Mouse (Mus musculus) limb, embryonic 15.5 days (tissue): ENCODE measurements at regions not wholly inside any gene's neighbourhood (a gene's known extent, or its start where the extent isn't known, plus 50 kb on each side); places are given as distances from the start of the nearest gene placed in this dataset.

Experiments used
- ATAC-seq: fragments of 200-750 bp; cut with Nextera tagmentation; 2 replicates; pipeline ENCODE4 v1.8.0; 2017; ENCODE audit warnings: low read depth, moderate TSS enrichment; ENCODE audit not compliant: insufficient number of reproducible peaks, low FRiP score, low TSS enrichment
- H3K27ac ChIP-seq: fragments of 300-500 bp; sonication (generic); 2 replicates; pipeline ENCODE4 v1.5.1; 2015; ENCODE audit warnings: moderate library complexity, mild to moderate bottlenecking, inconsistent platforms
- H3K27me3 ChIP-seq: fragments of 300-500 bp; sonication (generic); 2 replicates; pipeline ENCODE4 v1.6.1; 2015; ENCODE audit warnings: inconsistent platforms
- H3K36me3 ChIP-seq: fragments of 300-500 bp; sonication (generic); 2 replicates; pipeline ENCODE4 v1.6.1; 2015; ENCODE audit warnings: inconsistent platforms
- H3K4me1 ChIP-seq: fragments of 300-500 bp; sonication (generic); 2 replicates; pipeline ENCODE4 v1.6.1; 2015; ENCODE audit warnings: inconsistent platforms
- H3K4me2 ChIP-seq: fragments of 300-500 bp; sonication (generic); 2 replicates; pipeline ENCODE4 v1.6.1; 2015; ENCODE audit warnings: mild to moderate bottlenecking, inconsistent platforms
- H3K4me3 ChIP-seq: fragments of 300-500 bp; sonication (generic); 2 replicates; pipeline ENCODE4 v1.5.1; 2015; ENCODE audit warnings: mild to moderate bottlenecking, inconsistent platforms
- H3K9ac ChIP-seq: fragments of 300-500 bp; sonication (generic); 2 replicates; pipeline ENCODE4 v1.6.1; 2015; ENCODE audit warnings: inconsistent platforms
- H3K9me3 ChIP-seq: fragments of 300-500 bp; sonication (generic); 2 replicates; pipeline ENCODE4 v1.6.1; 2016; ENCODE audit warnings: inconsistent platforms
- WGBS: fragments of 180-500 bp; shearing (Covaris S2); methylation state at CpG from one replicate; pipeline ENCODE4 v1.1.7; 2015; 5-methylcytosine and 5-hydroxymethylcytosine counted together

DNA sequence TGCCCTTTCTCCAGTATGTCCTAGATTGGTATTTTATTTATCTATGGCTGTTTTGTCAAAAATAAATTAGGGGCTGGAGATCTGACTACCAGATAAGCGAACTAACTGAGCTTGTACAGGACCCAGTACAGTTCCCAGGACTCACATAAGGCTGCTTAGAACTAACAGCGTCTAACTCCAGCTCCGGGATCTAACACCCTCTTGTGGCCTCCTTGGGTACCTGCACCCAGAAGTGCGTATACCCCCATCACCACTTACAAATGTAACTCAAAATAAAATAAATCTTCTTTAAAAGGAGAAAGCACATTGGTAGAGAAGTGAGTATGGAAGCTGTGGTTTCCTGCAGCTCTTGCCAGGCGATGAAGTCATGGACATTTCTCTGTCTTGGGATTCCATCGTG, 82.9 kb downstream of the Gm4791 start:
- Histone ChIP-seq H3K4me1 (no peaks in the 10 kb centered on the region; the same call in 1 of the 2 replicates), H3K27me3 (no peaks in the 10 kb centered on the region), H3K27ac (no peak overlapping the region), H3K9ac (no peak overlapping the region), H3K9me3 (no peaks in the 10 kb centered on the region), H3K4me3 (no peak overlapping the region), H3K36me3 (no peaks in the 10 kb centered on the region), H3K4me2 (no peak overlapping the region)
- ATAC-seq: no peak
- 93% methylated on average over 6 of the region's 6 CpGs for WGBS

DNA sequence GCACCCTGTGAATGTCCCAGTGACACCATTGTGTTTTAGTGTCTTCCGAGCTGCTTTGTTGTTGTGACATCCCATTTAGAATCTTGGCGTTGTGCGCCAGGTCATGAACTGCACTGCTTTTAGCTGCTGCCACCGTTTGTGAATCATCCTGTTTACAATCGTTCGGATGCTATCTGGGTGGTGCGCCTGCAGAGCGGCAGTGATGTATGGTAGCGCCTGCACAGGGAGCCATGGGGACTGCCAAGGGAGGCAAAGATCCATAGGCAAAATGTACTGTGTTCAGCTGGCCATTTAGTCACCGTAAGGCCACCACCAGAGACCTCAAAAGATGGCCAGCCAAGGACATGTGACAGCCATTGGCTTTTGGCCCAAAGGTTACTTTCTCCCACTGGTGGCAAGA, 93.3 kb downstream of the Gm4791 start:
- Histone ChIP-seq H3K27me3 (0 out of 2 replicates have a peak, but pooled peaks cover 5% of the 10 kb centered on the region), H3K4me3 (no peak overlapping the region), H3K36me3 (no peaks in the 10 kb centered on the region), H3K9ac (no peak overlapping the region), H3K9me3 (no peaks in the 10 kb centered on the region), H3K27ac (no peak overlapping the region), H3K4me1 (no peaks in the 10 kb centered on the region), H3K4me2 (no peak overlapping the region)
- 67% methylated on average over 10 of the region's 10 CpGs for WGBS
- ATAC-seq: no peak

- Histone ChIP-seq H3K4me2 (no peak overlapping the region), H3K36me3 (no peaks in the 10 kb centered on the region), H3K27me3 (peaks cover 5% of the 10 kb centered on the region; the same call in 1 of the 2 replicates), H3K9ac (no peak overlapping the region), H3K4me1 (no peaks in the 10 kb centered on the region), H3K9me3 (no peaks in the 10 kb centered on the region), H3K4me3 (no peak overlapping the region), H3K27ac (no peak overlapping the region)
- 91% methylated on average over 4 of the region's 4 CpGs for WGBS
- no peak for ATAC-seq
Observed at GRCm38 (mm10) chr9:47095656-47096055, 97.1 kb downstream of the Gm4791 start.

DNA sequence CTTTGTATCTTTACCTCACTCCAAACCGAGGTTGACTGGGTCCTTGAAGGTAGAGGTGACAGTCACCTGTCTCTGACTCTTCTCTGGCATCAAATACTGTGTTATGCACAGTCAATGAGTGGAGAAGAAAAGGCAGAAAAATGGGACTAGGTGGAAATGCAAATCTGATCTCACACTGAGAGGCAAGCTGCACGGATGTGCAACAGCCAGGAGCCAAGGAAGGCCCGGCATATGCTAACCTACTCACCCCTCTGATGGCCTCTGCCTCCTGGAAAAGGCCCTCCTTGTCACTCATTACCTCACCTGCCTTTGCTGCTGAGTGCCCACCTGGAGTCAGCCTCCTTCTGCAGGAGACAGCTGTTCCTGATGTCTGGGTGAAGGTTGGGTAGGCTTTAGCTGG, 104.8 kb downstream of the Gm4791 start:
- H3K36me3 ChIP-seq: no peaks in the 10 kb centered on the region
- no peaks in the 10 kb centered on the region for H3K9me3 ChIP-seq
- WGBS: 77% methylated on average over 3 of the region's 3 CpGs
- no peak overlapping the region for H3K4me3 ChIP-seq
- ATAC-seq: no peak
- H3K9ac ChIP-seq: no peak overlapping the region
- H3K4me1 ChIP-seq: no peaks in the 10 kb centered on the region
- no peak overlapping the region for H3K27ac ChIP-seq
- no peaks in the 10 kb centered on the region; the same call in 1 of the 2 replicates for H3K27me3 ChIP-seq
- H3K4me2 ChIP-seq: no peak overlapping the region

DNA sequence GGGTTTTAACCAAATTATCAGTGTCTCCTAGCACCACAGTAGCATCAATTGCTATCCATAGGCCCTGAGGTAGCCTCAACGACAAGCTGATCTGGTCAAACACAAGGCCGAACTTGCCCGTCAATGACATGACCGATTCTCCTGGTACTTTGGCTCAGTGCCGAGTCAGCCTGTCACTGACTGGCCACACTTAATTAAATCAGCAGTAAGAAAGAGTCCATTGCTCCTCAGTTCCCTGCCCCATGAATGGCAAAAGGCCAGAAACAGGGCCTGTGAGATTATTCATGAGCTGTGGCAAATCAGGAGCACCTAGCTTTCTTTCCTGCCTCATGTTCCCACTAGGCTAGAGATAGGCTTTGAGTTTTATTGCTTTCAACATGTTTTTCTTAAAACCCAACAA, 105.4 kb downstream of the Gm4791 start:
- no peak overlapping the region for H3K27ac ChIP-seq
- no peaks in the 10 kb centered on the region for H3K4me1 ChIP-seq
- ATAC-seq: no peak
- no peak overlapping the region for H3K9ac ChIP-seq
- no peak overlapping the region for H3K4me3 ChIP-seq
- no peaks in the 10 kb centered on the region for H3K36me3 ChIP-seq
- WGBS: 90% methylated on average over 5 of the region's 5 CpGs
- H3K27me3 ChIP-seq: no peaks in the 10 kb centered on the region; the same call in 1 of the 2 replicates
- no peak overlapping the region for H3K4me2 ChIP-seq
- H3K9me3 ChIP-seq: no peaks in the 10 kb centered on the region

- 42% methylated on average over 5 of the region's 5 CpGs for WGBS
- Histone ChIP-seq H3K4me1 (no peaks in the 10 kb centered on the region), H3K4me2 (no peak overlapping the region), H3K9ac (no peak overlapping the region), H3K9me3 (no peaks in the 10 kb centered on the region), H3K27me3 (no peaks in the 10 kb centered on the region), H3K4me3 (no peak overlapping the region), H3K36me3 (no peaks in the 10 kb centered on the region), H3K27ac (no peak overlapping the region)
- no peak for ATAC-seq
Observed at GRCm38 (mm10) chr9:47108096-47108495, 109.6 kb downstream of the Gm4791 start.

- no peak overlapping the region for H3K4me2 ChIP-seq
- WGBS: 76% methylated on average over 8 of the region's 8 CpGs
Observed at GRCm38 (mm10) chr9:47119253-47119652, 120.7 kb downstream of the Gm4791 start.

GRCm38 (mm10) chr9:47123113-47123512, 124.6 kb downstream of the Gm4791 start:
- no peaks in the 10 kb centered on the region for H3K36me3 ChIP-seq
- no peak overlapping the region for H3K4me3 ChIP-seq
- H3K27ac ChIP-seq: no peak overlapping the region
- H3K4me1 ChIP-seq: no peaks in the 10 kb centered on the region
- H3K4me2 ChIP-seq: no peak overlapping the region
- no peak for ATAC-seq
- no peak overlapping the region for H3K9ac ChIP-seq
- WGBS: 86% methylated on average over 2 of the region's 2 CpGs
- no peaks in the 10 kb centered on the region for H3K27me3 ChIP-seq
- H3K9me3 ChIP-seq: no peaks in the 10 kb centered on the region

More at GRCm38 (mm10) chr9:47119253-47119652, 120.7 kb downstream of the Gm4791 start:
- H3K36me3 ChIP-seq: no peaks in the 10 kb centered on the region
- no peaks in the 10 kb centered on the region for H3K27me3 ChIP-seq
- H3K4me1 ChIP-seq: no peaks in the 10 kb centered on the region
- H3K9me3 ChIP-seq: no peaks in the 10 kb centered on the region
- H3K27ac ChIP-seq: no peak overlapping the region
- no peak for ATAC-seq
- H3K4me3 ChIP-seq: no peak overlapping the region
- H3K9ac ChIP-seq: no peak overlapping the region

DNA sequence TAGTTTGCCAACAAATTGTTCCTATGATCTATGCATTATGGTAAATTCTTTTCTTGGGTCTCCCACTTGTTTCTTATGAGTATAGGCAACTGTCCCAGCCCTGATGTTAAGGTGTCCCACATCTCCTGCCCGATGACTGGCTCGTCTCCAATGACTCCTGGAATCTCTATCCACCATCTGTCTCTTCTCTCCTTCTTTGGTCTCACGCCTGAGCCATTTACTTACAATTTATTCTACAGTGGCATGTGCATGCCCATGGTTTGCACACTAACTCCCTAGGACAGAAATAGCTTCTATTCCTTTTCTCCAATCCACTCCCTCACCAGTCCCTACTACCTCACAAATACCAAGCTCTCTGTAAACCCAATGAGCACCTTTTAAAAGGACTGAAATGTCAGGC, 127.0 kb downstream of the Gm4791 start:
- Histone ChIP-seq H3K4me3 (no peak overlapping the region), H3K4me1 (no peaks in the 10 kb centered on the region), H3K9me3 (no peaks in the 10 kb centered on the region), H3K4me2 (no peak overlapping the region), H3K27ac (no peak overlapping the region), H3K36me3 (no peaks in the 10 kb centered on the region), H3K27me3 (no peaks in the 10 kb centered on the region), H3K9ac (no peak overlapping the region)
- WGBS: 83% methylated on average over 3 of the region's 3 CpGs
- ATAC-seq: no peak

GRCm38 (mm10) chr9:47126236-47126635, 127.7 kb downstream of the Gm4791 start:
- Histone ChIP-seq H3K27ac (no peak overlapping the region), H3K4me2 (no peak overlapping the region)
- 59% methylated on average over 2 of the region's 2 CpGs for WGBS

DNA sequence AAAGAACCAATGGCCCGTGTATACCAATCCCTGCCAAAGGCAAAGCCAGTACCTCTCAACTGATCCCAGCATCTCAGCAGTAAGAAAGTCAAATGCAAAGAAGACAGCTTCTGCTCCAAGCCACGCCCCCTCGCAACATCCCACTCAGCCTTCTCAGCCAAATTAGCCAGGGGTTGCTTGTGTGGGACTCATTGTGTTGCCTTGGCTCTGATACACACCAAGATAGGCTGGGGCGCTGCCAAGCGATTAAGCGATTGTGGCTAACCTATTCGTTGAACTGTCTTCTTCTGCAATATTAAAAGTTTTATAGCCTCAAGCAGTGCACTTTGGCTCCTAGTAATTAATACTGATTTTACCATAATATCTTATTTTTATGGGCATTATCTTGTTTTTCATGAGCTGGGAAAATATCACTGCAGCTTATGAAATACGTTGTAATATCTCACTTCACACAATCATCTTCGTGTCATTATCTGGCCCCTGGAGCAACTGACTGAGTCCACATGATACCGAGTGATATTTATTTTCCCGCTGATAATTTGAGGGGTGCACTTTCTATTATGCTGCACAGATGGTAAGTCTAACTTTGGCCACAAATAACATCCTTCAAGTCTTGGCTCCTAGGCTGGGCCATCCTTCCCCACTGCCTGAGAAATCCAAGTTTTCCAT, 129.3 kb downstream of the Gm4791 start:
- Histone ChIP-seq H3K4me1 (no peaks in the 10 kb centered on the region), H3K27ac (no peak overlapping the region), H3K4me2 (no peak overlapping the region), H3K9ac (no peak overlapping the region), H3K36me3 (no peaks in the 10 kb centered on the region), H3K9me3 (no peaks in the 10 kb centered on the region), H3K27me3 (no peaks in the 10 kb centered on the region), H3K4me3 (no peak overlapping the region)
- WGBS: 81% methylated on average over 11 of the region's 11 CpGs
- ATAC-seq: no peak

More at GRCm38 (mm10) chr9:47126236-47126635, 127.7 kb downstream of the Gm4791 start:
- Histone ChIP-seq H3K9me3 (no peaks in the 10 kb centered on the region), H3K9ac (no peak overlapping the region), H3K4me3 (no peak overlapping the region), H3K36me3 (no peaks in the 10 kb centered on the region), H3K4me1 (no peaks in the 10 kb centered on the region), H3K27me3 (no peaks in the 10 kb centered on the region)
- ATAC-seq: no peak

GRCm38 (mm10) chr9:47129101-47129500, 130.6 kb downstream of the Gm4791 start:
- no peaks in the 10 kb centered on the region for H3K36me3 ChIP-seq
- H3K4me2 ChIP-seq: no peak overlapping the region
- no peak overlapping the region for H3K4me3 ChIP-seq
- no peaks in the 10 kb centered on the region for H3K4me1 ChIP-seq
- H3K27me3 ChIP-seq: 0 out of 2 replicates have a peak, but pooled peaks cover 5% of the 10 kb centered on the region
- H3K9me3 ChIP-seq: no peaks in the 10 kb centered on the region
- no peak for ATAC-seq
- H3K27ac ChIP-seq: no peak overlapping the region
- H3K9ac ChIP-seq: no peak overlapping the region

GRCm38 (mm10) chr9:47133454-47133853, 134.9 kb downstream of the Gm4791 start:
- Histone ChIP-seq H3K36me3 (no peaks in the 10 kb centered on the region), H3K27me3 (0 out of 2 replicates have a peak, but pooled peaks cover 5% of the 10 kb centered on the region), H3K9me3 (no peaks in the 10 kb centered on the region), H3K4me2 (no peak overlapping the region), H3K9ac (no peak overlapping the region), H3K27ac (no peak overlapping the region), H3K4me1 (no peaks in the 10 kb centered on the region), H3K4me3 (no peak overlapping the region)
- WGBS: 70% methylated on average over 5 of the region's 5 CpGs
- no peak for ATAC-seq
